Mouse (Mus musculus) kidney, postnatal 14 days (tissue): ENCODE data around the gene Nf2.

ENCODE experiments used
- DNase-seq: peaks from one replicate; pipeline ENCODE4 v3.0.0; 2022; ENCODE audit warnings: mixed read lengths

Gene Nf2

DNA sequence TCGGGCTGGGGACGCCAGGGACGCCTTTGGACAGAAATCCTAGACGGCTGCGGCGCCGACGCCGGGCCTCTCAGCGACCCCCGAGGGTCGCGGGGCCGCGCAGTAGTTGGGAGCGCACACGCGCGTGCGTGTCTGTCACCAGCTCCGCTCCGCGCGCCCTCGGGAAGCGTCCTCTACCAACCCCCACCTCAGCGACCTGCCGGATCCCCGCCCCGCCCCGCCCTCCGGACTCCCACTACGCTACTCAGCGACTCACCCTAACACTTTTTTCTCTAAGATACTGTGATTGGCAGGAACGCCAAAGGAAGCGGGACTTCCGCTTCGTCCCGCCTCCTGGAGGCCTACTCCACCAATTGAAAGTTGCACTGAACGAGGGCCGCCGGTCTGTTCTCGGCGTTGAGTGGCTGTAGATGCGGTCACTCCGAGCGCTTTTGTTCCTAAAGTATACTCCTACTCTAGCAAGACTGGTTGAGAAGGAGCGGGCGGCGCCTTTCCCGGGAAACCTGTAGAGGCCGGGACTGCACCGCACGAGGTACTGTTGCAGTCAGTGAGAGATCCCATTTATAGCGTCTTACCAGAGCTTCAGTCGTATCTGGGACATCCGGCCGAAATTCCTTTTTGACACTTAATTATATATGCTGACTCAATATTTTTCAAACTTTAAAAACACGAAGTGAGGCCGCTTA is at the start of gene Nf2:
Gene Nf2, minus strand, starts transcription at position 279 of the 686 bp plus-strand sequence.
- DNase-seq: peak; percentile 99

DNA sequence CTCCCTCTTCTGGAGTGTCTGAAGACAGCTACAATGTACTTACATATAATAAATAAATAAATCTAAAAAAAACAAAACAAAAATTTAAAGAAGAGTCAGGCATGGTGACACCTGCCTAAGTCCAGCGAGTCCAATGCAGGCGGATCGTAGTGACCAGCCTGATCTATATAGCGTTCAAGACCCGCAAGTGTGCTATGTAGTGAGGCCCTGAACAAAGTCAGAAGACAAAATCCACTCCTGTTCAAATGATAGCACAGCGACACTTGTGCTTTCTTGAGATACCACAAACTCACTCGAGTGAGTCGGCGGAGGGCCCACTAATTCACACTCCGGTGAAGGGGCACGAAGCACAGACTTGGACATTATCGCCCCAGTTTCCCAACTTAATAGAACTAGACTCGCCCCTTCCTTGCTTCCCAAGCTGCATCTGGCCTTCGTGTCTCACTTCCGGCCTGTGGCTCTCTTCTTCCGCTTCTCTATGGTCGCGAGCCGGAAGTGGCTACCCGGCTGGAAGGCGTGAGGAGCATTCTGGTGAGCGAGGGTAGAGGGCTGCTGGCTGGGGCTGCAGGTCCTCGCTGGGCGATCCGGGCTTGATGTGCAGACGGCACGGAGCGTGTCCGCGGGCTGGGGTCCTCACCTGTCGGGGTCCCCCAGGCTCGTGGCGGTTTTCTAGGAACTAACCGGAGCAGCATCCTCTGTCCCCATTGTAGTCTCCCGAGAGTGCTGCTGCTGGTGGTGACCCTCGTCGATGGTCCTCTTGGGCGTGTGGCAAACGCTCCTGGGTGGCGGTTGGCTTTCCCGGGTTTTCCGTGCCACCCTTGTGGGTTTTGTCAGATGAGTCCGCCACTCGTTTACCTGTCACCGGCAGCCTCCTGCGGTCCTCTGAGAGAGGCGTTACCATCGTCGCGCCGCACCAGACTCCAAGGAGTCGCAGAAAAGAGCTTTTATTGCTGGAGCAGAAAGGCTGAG is 45.8 kb upstream of the Nf2 start, which contains the start of gene Thoc5:
Gene Thoc5, plus strand, starts transcription at position 473 of the 969 bp plus-strand sequence.
- DNase-seq: peak; percentile 87

DNA sequence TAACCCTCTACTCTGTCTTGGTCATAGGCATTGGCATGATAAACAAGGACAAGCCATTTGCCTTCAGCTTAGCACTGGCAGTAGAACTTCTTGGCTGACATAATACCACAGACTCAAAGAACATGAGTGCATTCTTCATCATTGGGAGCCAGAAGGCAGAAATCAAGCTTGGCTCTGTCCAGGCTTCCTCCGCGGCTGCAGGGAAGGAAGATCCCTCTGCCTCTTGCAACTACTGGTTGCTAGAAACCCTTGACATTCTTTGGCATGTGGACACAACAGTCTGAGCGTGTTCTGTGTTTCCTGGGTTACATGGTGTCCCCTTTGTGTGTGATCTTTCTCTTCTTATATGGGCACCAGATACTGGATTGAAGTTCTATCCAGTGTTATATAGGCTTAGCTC is 37.7 kb upstream of the Nf2 start:
- no peak for DNase-seq

DNA sequence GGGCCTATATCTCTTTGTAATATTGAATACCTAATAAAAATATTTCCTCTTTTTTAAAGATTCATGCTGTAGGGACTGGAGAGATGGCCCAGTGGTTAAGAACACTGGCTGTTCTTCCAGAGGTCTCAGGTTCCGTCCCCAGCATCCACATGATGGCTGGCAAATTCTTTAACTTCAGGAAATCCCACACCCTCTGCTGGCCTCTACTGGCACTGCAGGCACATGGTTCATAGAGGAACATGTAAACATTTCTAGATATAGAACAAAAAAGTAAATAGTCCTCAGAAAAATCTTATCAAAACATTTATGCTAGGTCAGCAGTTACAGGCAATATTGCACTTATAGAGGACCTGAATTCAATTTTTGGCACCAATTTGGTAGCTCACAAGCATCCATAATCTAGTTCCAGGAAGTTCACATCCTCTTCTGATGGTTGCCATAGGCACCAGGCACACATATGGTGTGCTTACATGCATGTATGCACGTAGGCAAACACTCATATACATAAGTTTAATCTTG is 36.1 kb upstream of the Nf2 start:
- peak; percentile 52 for DNase-seq

DNA sequence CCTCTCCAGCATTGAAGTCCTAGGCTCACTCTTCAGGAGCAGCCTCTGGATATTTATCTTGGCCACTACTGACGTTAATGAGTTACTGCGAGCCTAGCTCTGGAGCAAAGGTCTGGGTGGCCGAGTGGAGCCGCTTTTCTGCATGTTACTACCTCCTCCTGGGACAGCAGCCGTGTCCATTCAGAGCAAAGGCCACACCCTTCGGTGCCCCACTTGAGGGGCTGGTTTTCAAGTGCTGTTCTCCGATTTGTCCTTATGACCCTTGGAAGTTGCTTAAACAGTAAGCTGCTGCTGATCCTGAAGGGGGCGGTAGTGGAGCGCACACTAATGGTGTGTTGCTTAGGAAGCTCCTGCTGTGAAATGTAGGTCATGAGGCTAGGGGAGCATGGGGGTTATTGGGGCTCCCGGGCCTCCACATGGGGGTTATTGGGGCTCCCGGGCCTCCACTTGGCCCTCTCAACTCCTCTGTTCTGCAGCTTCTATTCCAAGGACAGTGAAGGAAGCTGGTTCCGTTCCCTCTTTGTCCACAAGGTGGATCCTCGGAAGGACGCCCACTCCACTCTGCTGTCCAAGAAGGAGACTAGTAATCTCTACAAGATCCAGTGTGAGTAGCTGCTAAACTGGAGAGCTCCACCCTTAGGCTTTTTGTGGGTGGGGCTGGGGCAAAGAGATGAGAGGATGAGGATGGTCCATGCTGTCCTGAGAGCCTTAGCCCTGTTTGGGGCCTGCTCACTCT is 33.7 kb upstream of the Nf2 start:
- DNase-seq: peak; percentile 89

DNA sequence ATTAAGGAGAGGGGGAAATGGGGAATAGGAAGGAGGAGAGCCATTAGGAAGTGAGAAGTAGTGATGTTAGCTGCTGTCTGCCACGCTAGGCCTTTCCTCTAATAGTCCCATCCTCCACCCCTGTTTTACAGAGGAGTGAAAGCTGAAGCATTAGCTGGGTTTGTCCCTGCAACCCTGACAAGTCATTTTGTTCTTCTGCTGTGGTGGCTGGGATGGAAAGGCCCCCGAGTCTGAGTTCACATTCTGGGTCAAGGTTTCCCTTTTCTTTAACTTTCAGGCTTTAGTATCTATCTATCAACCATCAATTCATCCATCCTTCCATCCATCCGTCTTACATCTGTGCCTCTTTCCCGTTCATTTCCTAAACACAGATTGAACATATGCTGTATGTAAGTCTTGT is 31.8 kb upstream of the Nf2 start:
- DNase-seq: no peak

DNA sequence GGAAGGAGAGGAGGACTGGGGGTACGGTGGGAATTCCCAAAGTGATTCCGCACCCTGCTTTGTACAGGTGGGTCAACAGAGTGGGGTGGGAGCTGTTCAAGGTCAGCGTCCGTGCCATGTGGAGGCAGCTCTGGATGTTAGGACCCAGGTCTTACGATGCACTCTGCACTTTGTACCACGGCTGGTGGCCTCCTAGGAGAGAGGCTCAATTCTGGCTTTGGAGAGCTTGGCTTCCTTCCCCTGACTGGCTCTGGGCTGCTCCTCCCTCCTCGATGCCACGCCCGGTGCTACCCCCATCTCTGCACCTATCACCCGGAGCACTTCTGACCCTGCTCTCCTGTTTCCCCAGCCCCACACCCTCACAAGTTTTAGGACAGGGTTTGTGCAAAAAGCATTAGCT is 25.2 kb upstream of the Nf2 start:
- DNase-seq: peak; percentile 79

DNA sequence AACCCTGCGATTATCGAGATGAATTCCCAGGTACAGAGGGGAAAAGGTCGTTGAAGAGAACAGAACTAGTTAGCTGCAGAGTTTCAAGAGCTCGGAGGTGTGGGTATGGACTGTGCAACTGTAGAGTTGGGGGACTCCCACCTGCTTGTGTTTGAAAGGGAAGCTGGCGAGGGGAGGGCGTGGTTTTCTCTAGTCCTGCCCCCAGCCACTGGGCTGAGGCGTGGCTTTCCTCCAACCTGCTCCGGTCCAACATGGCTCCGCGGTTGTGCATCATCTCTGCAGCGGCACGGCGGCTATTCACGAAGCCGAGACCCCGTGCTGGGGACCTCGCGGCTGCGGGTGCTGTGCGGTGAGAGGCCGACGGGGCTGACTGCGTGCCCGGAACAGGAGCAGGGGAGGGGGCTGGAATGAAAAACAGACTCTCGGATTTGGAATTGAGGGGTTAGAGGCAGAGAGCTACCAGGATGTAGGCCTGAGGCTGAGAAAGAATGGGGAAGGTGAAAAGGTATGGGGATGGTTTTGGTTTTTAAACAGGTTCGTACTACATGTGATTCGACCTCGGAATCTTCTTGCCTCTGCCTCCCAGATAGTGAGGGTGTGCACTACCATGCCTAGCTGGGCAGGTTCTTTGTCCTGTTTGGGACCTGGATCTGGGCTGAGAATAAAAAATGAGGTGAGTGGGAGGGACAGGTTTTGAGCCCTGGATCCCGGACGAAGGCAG is 24.6 kb upstream of the Nf2 start, which contains the start of gene Nipsnap1:
Gene Nipsnap1, plus strand, starts transcription at position 197 of the 721 bp plus-strand sequence.
- DNase-seq: peak; percentile 89

DNA sequence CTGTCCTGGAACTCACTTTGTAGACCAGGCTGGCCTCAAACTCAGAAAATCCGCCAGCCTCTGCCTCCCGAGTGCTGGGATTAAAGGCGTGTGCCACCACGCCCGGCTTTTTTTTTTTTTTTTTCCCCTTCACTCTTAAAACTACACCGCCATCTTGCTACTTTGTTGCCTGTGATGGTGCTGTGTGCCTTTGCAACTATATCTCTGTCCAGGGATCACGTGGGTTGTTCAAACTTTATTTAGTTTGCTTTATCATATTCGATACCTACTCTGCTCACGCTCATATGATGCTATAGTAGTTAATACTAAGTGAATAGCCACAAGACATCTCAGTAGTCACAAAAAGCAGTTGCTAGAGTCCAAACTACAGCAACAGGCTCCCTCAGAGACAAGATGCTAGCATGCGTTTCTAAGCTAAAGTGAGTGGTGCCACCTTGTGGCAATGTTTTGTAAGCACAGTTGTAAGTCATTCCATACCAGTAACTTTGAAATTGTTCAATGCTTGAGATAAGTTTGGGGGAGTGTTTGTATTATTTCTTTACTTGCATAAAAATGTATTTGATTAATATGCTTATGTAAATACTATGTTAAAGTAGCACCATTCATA is 16.4 kb upstream of the Nf2 start:
- peak; percentile 77 for DNase-seq

DNA sequence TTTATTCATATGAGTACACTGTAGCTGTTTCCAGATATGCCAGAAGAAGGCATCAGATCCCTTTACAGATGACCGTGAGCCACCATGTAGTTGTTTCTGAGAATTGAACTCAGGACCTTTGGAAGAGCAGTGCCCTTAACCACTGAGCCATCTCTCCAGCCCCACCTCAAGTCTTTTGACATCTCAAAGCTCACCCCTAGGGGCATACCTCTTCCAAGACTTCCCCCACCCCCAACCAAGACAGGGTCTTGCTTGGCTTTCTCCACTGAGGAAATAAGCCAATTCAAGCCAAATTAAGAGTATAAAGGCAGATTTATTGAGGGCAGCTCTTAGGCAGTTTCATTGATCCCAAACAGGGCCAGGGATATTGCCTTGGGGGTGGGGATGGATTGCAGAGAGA is 13.4 kb upstream of the Nf2 start:
- no peak for DNase-seq

DNA sequence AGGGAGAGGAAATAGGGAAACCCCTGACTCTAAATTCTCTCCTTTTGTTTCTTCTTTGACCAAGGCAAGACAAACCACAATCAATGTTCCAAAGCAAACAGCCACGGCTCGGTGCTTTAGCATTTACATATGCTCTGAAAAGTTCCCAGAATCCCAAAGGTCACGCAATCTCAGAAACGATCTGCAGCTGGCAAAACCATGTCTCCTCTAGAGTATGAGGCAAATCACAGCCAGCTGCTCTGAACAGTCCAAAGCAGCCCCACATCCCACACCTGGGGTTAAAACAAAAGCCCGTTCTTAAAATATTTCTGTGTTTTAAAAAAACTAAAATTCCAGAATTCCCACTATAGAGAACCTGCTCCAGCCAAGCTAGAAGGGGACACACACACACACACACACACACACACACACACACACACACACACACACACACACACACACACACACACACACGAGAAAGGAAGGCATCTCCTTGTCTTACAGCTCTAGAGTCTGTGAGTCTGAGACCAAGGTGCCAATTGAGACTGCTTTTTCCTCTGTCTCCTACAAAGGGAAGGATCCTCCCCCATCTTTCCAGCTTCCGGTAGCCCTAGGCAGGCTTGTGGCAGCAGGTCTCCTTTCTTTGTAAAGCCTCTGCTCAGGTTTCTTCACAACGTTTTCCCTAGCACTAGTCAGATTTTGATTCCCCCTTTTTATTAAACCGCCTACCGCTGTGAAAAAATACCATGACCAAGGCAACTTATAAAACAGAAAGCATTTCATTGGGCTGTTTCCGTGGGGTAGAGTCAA is 12.7 kb upstream of the Nf2 start:
- DNase-seq: no peak

DNA sequence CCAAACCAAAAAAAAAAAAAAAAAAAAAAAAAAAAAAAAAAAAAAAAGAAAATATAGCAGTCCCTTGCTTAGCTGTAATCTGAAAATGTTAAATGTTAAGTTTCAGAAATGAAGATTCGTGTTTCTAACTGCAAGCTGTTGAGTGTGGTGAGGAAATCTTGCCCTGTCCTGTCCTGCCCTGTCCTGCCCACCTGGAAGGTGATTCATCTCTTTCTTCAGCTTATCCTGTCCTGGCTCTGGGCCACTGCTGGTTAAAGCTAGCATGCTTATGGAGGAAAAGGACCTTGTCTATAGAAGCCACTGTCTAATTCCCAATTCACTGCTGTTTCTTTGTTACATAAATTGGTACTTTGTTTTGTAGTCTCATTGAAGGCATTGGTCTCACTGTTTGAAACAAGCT is 11.7 kb upstream of the Nf2 start:
- DNase-seq: no peak

DNA sequence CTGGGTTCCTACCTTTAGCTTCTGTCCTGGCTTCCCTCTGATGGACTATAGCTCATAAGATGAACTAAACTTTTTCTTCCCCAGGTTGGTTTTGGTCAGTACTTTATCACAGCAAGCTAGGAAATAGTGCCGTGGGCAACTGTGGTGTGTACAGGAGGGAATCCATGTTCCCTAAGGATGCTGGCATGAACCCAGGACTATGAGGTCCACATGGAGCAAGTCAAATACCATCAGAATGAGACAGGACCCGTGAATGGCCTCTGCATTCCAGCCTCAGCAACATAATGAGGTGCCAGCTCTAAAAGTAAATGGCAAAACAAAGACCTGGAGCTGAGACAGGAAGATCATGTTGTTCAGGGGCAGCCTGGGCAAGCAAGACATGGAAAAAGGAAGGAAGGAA is 9.1 kb upstream of the Nf2 start:
- no peak for DNase-seq

DNA sequence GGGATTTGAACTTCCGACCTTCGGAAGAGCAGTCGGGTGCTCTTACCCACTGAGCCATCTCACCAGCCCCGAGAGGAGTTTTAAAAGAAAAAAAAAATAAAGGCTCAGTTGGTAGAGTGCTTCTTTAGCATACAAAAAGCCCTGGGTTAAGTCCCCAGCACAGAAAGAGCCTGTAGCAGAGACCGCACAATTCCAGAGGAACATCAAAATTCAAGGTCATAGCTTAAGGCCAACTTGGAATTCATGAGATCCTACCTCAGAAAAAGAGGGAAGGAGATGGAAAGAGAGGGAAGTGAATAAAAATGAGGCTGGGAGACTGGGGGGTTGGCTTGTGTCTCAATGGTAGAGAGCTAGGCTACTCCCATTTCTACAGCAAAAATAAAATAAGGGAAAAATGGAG is 4.8 kb upstream of the Nf2 start:
- DNase-seq: no peak

DNA sequence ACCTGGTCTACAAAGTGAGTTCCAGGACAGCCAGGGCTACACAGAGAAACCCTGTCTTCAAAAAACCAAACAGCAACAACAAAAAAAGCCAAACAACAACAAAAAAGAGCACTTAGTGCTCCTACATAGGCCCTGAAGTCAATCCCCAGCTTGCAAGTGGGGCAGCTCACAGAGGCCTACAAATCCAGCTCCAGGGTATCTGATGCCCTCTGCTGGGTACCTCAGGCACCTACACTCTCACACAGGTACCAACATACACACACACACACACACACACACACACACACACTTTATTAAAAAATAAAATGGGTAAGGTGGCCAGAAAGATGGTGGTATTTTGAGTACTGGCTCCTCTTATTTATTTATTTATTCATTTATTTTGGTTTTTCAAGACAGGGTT is 3.7 kb upstream of the Nf2 start:
- no peak for DNase-seq

DNA sequence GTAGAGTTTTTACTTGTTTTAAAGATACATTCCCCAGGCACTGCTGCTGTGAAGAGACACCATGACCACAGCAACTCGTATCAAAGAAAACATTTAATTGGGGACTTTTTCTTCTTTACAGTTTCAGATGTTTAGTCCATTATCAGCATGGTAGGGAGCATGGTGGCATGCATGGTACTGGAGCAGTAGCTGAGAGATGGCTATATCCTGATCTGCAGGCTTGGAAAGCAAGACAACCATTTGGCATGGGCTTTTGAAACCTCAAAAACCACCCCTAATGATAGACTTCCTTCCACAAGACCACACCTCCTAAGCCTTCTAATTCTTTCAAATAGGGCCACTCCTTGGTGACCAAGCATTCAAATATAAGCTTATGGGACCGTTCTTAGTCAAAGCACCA is 1.1 kb upstream of the Nf2 start:
- DNase-seq: no peak

DNA sequence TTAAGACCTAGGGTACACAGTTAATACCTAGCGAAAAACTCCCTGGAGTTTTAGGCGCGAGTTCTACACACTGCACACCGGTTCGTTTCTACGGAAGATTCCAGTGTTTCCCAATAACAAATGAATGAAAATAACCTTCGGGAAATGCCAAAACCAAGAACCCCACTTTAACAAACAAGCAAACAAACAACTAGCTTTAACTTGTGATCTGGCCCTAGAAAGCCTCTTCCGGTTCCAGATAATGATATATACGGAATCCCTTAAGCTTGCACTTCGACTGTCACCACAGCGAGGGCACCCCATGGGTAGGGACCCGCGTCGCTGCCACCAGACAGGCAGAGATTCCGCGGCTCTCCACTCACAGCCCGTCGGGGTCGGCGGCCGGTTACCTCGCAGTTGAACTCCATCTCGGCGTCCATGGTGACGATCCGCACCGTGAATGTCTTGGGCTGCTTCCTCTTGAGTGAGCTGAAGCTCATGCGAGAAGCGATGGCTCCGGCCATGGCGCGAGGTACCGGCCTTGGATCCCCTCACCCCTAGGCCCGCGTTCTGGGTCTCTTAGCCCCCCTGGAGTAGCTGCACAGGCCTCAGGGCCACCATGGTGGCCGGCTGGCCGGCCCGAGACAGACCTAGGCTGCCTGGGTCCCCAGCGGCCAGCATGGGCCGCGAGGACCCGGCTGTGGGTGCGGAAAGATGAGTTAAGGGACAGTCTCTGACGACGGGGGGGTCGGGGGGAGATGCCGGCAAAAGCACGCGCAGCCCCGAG is 670 bp downstream of the Nf2 start:
- DNase-seq: peak; percentile 55

DNA sequence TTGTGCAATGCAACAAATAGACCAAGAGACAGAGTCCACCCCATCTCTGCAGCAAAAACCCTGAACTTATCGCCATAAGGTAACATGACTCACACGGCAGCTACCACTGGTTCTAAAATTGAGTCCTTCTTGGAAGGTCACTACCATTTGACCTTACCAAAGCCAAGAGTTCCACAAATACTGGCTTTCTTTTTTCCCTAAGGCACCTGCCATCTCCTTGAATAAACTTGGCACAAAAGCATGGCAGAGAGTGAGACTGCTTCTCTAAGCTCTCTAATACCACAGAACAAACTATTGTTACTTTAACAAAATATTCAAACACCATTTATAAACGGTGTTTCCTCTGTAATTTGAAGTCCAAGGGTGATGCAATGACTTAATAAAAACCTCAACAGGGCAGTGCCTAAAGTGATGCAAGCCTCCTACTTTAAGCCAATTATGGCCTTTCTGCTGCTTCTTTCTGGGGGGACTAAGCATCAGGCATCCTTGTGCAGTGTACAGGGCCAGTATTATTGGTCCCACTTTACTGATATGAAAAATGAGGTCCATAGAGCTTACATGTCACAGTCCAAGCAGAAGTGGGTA is 8.3 kb downstream of the Nf2 start:
- DNase-seq: no peak

DNA sequence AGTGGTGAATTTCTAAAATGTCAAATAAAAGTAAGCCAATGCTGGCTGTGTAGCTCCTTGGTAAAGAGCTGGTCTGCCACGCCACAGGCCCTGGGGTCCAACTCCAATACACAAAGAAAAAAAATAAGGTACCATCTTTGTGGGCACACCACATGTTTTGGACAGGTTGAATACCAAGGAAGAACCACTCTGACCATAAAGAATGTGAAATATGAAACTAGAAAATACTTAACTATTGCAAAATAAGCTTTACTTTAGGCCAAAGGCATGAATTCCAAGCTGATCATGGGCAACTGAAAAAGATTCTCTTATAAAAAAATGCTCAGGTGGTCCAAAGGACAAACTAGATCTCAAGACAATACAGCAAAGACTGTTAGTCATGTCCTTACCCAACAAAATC is 11.1 kb downstream of the Nf2 start:
- DNase-seq: no peak

DNA sequence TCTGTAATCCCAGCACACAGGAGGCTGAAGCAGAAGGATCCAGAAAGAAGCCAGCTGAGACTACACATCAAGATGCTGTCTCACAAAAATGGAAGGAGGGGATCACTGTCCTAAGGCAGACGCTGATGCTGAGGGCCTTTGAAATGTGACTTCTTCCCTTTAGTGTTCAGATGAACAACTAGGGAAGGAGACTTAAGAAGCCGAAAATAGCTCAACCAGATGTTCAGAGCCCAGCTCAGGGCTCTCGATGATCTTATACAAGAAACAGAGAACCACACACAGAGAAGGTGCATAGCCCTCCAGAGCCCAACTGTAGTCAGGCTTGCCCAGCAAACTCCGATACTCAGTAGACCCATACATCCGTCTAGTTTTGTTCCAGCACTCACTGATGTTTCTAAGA is 12.0 kb downstream of the Nf2 start:
- no peak for DNase-seq
